Mouse (Mus musculus) T-helper 17 cell (primary cell): ENCODE results near the gene Igsf3.

Experiments
- in situ Hi-C, 2 experiments: fragments of 300-600 bp; cut with MboI, MseI; formaldehyde crosslinking; loops; 1 replicate in 1 of 2; 2 replicates in 1 of 2; pipeline ENCODE4 v1.15.1; 2025; ENCODE audit warnings: high pct_unique_total_duplicates in 2 of 2

The Igsf3 gene

DNA sequence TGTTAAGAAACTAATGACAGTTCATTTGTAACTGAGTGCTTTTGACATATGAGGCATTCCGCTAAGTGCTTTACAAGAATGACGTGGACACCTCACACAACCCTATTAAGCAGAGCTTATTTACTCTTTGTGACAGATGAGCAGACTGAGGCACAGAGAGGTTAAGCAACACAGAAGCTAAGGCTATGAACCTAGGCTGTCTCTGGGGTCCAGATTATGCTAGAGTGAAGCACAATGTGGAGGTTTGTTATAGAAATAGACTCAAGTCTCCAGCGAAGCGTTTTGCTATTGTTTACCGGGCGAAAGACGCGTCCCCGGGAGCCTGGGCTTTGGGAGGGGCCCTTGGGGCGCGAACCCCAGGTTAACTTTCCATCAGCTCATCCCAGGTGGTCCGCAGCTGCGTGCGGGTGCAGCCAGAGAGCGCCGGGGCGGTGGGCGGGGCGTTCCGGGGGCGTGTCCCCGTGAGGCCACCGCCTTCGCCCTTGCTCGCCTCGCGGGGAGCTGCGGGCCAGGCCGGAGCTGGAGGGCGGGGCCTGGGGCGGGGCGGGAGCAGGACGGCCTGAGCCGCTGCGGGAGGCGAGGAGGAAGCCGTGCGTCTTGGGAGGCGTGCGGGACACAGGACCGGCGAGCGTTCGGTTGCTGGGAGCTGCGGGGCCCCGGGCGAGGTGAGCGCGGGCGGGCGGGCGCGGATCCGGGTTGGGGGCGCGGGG is at the start of gene Igsf3:
Igsf3 (plus strand) TSS at position 546 of the 710 bp plus-strand sequence.
- in situ Hi-C loops: loop anchor here in 1 of 2 experiments (25.0 kb wide), 1 partner anchor 2011 kb away; no protein-coding TSS in a partner anchor

DNA sequence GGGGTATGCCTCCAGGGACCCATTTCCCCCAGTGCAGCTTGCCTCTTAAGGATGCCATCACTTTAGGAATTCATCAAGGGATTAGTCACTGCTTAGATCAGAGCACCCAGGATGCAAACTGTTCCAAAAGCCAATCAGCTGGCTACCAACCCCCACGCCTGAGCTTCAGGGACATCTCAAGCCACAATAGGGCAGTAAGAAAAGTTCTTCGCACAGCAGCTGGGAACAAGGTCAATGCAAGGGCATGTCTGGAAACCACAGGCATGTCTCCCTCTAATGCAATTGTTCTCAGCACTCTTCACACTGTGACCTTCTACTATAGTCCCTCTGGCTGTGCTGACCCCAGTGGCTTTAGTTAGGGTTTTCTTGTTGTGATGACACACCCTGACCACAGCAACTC is 49.6 kb upstream of the Igsf3 start:
- in situ Hi-C loops: loop anchor here in 1 of 2 experiments (10.0 kb wide), 1 partner anchor 1618 kb away; no protein-coding TSS in a partner anchor

DNA sequence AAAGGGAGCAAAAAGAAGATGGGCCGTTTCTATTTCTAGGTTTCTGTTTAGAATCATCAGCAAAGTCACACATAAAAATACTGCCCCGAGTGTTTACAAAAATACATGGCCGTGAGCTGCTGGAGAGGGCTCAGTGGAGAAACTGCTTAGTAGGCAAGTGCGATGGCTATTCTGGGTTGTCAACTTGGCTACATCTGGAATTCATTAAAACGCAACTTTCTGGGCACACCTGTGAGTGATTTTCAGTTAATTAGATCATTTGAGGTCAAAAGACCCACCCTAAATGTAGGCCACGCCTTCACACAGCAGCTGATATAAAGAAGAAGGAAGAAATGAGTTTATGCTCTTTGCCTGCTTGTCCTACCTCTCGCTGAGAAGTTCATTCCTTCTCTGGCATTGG is 48.3 kb upstream of the Igsf3 start:
- in situ Hi-C loops: loop anchor here in 1 of 2 experiments (10.0 kb wide), 1 partner anchor 1616 kb away; no protein-coding TSS in a partner anchor

DNA sequence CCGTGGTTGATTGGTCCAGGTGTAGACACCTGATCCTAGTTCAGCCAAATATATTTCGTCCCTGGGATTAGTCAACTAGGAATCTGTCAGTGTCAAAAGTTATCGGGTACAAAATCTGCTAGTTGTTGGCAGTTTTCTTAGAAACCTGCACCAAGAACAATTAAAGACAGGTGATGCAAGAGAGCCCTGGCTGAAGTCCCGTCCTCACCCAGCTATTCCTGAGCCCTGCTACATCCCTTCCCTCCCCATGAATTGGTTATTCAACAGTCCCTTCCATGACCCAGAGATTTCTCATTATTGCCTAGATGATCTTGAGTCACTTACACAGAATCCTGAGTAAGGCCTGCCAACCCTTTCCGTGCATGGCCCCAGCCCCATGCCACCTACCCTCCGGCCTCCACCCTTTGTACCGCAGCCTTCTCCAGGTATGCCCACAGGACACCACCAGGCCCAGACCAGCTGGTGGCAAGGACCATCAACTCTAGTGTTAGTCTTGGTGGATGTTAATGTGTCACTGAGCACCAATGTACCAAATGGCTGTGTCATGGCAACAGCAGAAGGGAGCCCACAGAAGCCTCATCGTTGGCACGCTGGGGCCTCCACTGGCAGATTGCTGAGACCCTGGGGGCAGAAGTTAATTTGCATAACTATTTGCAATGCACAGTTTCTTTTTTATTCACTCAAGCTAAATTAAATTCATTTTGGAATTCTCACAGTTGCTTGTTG is 33.5 kb upstream of the Igsf3 start:
- in situ Hi-C loops: loop anchor here in 1 of 2 experiments (10.0 kb wide), 1 partner anchor 939 kb away; no protein-coding TSS in a partner anchor

DNA sequence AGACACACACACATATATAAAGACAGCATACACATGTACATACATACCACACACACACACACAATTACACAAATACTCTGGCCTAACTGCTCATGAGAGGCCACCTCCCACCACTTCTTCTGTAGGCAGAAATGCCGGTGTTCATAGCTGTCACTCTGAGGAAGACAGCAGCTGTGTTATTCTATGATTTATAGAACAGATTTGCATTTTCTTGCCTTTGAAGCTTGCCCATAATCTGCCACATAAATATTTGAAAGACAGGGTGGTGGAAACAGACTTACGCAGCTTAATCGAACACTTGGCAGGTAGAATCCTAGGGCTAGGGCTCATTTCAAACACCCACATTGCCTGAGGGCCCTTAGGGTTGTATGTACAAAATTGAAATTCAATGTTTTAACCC is 32.6 kb upstream of the Igsf3 start:
- in situ Hi-C loops: loop anchor here in 1 of 2 experiments (10.0 kb wide), 1 partner anchor 939 kb away; no protein-coding TSS in a partner anchor

DNA sequence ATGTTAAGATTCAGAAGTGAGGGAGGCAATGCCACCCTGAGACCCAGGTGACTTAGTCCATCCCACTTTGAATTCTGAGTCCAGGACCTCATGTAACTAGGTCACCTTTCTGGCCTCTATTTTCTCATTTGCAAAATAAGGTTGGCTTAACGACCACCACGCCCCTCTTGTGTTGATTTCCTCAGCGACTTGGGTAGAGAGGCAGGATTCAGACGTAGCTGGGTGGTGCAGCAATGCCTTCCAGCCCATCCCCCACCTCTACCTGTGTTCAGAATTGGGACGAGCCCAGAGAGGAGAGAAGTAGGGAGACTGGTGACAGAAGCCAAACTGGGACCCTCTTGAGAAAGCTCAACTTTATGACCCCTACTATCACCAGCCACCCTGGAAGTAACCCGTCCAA is 31.6 kb upstream of the Igsf3 start:
- in situ Hi-C loops: loop anchor here in 1 of 2 experiments (10.0 kb wide), 1 partner anchor 940 kb away; no protein-coding TSS in a partner anchor

DNA sequence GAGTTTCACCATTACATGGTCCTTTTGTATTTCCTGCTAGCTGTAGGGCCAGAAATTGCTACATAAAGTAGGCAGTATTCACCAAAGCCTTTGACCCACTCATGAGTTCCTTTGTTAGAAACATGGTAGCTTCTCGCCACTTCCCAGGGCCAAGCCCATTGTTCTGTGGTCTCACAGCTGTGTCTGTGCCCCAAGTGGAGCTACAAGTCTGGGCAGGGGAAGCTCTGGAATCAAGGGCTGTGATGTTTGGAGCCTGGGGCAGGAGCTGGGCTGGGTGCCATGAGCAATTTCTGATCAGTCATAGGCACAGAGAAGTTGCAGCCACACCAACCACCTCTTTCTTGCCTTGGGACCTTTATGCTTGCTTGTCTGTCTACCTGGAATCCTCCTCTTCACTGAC is 30.1 kb upstream of the Igsf3 start:
- in situ Hi-C loops: loop anchor here in 1 of 2 experiments (10.0 kb wide), 1 partner anchor 942 kb away; no protein-coding TSS in a partner anchor

DNA sequence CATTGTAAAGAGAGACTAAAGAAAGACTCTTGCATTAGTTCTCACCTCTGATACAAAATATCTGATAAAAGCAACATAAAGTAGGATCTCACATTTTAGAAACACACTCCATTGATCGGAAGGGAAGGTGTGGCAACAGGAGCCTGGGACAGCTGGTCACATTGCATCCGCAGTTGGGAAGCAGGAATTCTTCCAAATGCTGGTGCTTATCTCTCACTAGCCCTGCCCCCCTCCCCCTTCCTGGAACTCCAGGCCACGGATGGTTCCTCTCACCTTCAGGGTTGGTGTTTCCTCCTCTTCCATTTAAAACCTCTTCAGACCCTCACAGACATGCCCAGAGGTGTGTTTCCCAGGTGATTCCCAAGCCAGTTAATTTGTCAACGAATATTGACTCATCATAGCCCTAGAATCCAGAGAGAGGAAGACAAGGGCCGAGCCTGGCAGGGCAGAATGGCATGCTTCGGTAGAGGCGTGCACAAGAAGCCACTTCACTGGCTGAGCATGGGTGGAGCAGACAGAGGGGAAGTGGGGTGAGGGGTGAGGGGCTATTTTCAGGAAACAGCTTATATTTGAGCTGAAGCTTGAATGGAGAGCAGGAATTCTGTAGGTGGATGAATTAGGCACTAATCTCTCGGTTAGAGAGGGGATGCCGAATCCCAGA is 28.3 kb upstream of the Igsf3 start:
- in situ Hi-C loops: loop anchor here in 1 of 2 experiments (10.0 kb wide), 1 partner anchor 944 kb away; no protein-coding TSS in a partner anchor

DNA sequence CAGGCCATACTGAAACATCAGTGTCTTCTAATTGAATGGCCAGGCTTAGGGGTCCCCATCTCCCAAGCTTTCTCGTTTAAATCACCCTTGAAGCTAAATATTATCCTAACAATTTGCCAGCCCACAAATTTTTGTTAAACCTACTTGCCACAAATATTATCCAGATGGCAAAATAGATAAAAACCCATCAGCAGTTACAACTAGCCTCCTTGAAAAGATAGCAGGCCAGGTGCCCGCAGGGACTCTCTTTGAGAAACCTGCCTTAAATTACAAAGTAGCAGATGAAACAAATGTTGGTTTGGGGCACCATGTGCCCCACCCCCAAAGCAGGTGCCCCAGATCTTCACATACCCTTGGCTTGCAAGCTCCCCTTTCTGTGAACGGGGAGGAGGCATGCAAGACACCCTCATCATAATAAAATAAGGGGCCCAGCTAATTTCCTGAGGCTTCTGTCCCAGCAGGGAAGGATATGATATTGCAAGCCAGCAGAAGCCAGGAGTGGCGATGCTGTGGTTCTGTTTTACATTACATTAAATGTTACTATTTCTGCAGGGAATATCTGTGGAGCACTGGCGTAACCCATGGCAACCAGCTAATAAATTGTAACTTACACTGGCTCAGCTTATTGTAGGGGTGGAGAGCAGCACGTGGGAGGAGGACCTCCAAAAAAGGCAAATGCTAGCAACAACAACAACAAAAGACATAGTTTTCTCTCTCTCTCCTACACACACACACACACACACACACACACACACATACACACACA is 27.2 kb upstream of the Igsf3 start:
- in situ Hi-C loops: loop anchor here in 1 of 2 experiments (10.0 kb wide), 1 partner anchor 945 kb away; no protein-coding TSS in a partner anchor

DNA sequence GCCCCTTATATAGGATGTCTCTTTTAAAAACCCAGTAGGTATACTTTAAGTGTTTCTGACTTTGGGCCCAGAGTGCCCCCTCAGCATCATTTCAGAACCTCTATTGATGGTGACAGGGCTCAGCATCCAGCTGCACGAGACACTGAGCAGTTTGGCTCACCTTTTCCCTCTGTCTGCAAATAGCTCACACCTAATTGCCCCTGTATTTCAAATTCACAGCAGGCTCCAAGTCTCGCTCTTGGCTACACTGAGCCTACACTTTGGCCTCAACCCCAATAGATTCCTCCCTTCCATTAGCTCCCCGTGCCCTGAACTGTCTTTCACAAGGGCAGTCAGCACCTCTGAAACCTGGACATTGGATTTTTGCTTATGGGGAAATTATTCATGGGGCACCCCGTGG is 26.5 kb upstream of the Igsf3 start:
- in situ Hi-C loops: no loop called here

DNA sequence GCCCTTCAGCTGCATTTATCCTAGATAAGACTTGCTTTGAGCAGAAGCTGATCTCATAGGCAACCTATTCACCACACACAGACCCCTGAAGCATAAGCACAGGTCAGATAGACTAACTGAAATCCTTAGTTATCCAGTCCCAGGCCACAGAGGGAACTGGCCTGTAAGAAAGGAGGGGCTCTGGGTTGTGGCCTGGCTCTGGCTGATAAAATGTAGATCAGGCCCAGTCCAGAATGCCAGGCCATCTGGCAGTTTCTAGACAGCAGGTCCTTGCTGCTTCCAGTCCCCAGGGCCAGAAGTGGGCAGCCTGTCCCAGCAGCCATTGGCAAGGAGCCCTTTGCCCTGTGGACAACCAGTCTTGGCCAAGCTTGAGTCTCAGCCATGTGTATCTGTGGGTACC is 22.4 kb upstream of the Igsf3 start:
- in situ Hi-C loops: no loop called here

DNA sequence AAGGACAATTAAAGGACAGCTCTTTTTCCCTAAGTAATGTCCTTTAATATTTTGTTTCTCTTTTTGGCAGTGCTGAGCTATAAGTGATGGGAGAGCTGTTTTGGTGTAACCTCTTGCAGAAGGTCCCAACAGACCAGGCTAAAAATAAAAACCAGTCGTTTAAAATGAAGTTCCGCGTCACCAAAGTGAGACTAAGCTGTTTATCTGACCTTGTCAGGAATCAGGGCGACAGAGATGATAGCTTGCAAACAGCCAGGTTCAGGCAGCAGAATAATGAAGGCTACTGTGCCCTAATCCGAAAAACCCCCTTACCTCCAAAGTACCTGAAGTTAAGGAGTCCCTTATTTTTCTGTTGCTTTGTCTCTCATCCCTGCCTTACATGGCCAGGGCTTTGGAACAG is 21.2 kb upstream of the Igsf3 start:
- in situ Hi-C loops: no loop called here

DNA sequence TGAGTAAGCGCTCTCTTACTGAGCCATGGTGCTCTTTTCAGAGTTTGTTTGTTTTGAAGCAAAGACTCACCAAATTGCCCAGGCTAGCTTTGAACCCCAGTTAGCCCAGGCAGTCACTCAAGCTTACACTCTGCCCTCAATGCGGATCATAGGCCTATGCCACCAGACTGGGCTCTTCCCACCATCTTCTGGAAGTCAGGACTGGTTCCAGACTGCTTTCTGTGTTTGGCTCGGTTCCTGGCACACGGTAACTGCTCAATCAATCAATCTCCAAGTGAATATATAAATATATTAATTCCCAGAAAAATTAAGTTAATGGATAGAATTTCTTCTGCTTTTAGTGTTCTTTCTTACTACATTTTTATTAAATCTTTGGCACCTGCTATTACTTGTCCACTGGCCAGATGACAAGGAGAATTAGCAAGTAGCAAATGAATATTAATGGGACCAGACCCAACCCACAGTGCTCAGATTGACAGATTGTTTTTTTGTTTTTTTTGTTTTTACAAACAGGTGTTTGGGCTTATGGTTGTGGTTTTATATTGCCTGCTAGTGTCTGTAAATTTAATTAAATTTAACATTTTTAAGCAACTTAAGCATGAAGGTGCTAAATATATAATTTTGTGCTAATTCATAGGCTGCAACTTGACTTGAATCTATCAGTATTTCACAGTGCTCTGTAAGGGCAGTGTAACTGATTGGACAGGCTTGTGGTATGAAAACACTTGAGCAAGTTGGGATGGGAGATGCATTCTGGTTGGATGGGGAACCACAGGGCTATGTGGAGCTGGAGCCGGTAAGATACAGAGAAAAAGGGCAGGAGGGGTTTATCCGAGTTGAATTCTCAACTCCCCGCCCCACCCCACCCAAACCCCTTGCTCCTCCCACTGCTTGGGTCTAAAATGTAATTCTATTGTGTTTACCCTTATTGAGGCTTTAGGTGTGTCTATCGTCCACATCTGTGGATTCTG is 20.0 kb upstream of the Igsf3 start:
- in situ Hi-C loops: no loop called here

DNA sequence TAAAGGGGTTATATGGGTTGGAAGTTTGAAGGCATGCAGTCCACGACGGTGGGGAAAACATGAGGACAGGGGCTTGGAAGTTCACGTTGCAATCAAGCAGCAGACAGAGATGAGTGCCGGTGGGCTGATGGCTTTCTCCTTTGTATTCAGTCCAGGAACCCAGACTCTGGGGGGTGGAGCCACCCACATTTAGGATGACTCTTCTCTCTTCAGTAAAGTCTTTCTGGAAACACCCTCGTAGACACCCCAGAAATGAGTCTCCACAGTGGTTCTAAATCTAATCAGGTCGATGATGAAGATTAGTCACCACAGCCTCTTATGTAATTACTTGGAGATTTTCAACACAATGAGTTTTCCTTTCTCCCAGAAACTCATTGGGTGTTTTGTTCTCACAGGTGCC is 16.1 kb upstream of the Igsf3 start:
- in situ Hi-C loops: no loop called here

DNA sequence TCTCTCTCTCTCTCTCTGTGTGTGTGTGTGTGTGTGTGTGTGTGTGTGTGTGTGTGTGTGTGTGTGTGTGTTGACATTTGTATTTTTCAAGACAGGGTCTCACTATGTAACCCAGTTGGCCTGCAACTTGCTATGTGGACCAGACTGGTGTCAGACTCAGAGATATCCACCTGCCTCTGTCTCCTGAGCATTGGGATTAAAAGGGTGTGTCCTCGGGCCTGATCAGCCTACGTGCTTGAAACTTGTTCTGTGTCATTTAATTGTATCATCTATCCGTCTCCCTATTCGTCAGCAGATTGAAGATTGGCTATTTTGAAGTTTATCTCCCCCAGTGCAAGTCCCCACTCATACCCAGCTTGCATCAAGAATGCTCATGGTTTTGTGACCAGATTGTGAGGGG is 14.5 kb upstream of the Igsf3 start:
- in situ Hi-C loops: no loop called here

DNA sequence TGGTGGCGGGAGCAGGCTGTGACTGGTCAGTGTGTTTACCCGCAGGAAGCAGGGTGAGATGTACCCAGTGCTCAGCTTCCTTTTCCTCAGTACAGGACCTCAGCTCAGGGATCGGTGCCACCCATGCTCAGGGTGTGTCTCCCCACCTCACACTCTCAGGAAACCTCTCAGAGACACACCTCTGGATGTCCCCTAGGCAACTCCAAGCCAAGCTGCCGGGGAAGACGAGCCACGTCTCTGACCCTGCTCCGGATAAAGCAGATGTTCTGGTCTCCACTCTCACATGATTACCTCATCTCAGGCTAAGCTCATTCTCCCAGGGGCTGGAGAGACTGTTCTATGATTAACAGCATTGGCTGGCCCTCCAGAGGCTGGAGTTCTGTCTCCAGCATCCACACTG is 13.3 kb upstream of the Igsf3 start:
- in situ Hi-C loops: no loop called here

DNA sequence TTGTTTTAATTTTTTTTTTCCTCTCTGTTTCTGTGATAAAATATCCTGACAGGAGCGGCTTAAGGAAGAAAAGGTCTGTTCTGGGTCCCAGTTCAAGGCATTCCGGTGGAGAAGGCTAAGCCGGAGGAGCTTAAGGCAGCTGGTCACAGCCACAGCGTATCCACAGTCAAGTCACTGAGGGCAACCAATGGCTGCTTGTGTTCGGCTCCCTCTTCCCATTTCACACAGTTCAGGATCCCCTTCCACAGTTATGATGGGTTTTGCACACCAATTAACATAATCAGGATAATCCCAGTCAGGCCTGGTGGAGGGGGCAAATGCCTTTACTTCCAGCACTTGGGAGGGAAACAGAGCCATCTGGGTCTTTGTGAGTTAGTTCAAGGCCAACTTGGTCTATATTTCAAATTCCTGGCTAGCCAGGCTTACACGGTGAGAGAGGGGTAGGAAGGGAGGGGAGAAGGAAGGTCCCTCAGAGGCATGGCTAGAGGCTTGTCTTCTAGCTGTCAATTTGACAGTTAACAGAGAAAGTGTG is 11.7 kb upstream of the Igsf3 start:
- in situ Hi-C loops: no loop called here

DNA sequence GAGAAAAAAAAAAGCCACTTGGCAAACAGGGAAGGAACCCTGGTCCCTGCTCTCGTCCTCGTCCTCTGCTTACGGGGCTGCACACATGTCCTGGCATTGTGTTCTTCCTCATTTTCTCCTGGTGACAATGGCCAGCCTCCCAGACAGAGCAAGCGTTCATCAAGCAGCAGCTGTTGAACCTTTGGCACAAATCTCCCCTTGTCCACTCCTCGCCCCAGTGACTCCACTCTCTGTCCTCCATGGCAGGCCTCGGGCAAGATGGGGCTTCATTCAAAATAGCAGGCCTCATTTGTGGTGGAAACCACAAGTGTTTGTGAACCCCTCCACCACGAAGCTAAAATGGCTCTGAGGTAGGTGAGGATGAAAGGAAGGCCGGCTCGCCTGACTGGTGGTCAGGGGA is 11.0 kb upstream of the Igsf3 start:
- in situ Hi-C loops: no loop called here

DNA sequence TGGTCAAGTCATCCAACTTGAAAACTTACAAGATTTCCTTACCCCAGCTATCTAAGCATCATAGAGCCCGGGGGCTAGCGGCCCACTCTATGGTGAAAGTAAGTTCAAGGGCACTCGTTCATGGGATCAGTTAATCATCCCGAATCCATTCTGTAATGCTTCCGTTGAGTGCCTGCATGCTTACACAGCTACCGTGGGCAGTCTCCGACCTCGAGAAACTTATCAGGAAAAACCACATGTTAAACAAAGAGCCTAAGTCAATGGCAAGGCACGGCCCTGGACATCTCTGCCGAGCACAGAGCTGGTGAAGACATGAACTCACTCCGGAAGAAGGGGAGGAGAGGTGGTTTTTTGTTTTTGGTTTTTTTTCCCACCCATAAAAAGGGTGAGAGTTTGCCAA is 9.5 kb upstream of the Igsf3 start:
- in situ Hi-C loops: no loop called here
